Mouse (Mus musculus) spleen, adult 2 months (tissue): ENCODE data around the gene Myh8. TPM values are rescaled to one million over a fixed set of nuclear protein-coding genes. Genes with fewer than 3 reads are reported as not detected.
A peak's percentile ranks its signal among the peaks of the same experiment; 100 is the strongest.

ENCODE experiments used
- DNase-seq, 2 experiments: peaks; one replicate each; pipeline versions ENCODE4 v3.0.0 to v3.0.0-alpha.2; 2012 to 2021; ENCODE audit warnings: low spot score in 2 of 2, low read depth in 1 of 2
- H3K27ac ChIP-seq: fragments of 200-500 bp; 2 replicates; pipeline ENCODE4 v1.5.1; 2012; ENCODE audit warnings: low read length, inconsistent platforms; ENCODE audit not compliant: insufficient read depth
- H3K27me3 ChIP-seq: fragments of 200-500 bp; 2 replicates; pipeline ENCODE4 v1.6.1; 2012; ENCODE audit warnings: mild to moderate bottlenecking, moderate library complexity, low read length, inconsistent platforms; ENCODE audit not compliant: control insufficient read depth, insufficient read depth
- H3K36me3 ChIP-seq: fragments of 200-500 bp; 2 replicates; pipeline ENCODE4 v1.6.1; 2012; ENCODE audit warnings: mild to moderate bottlenecking, low read length, inconsistent platforms; ENCODE audit not compliant: control insufficient read depth, insufficient read depth
- H3K4me1 ChIP-seq: fragments of 200-500 bp; 2 replicates; pipeline ENCODE4 v1.6.1; 2011; ENCODE audit warnings: inconsistent platforms; ENCODE audit not compliant: control insufficient read depth, insufficient read depth, insufficient read length
- H3K4me3 ChIP-seq: fragments of 200-500 bp; 2 replicates; pipeline ENCODE4 v1.5.1; 2011; ENCODE audit warnings: mild to moderate bottlenecking, inconsistent platforms; ENCODE audit not compliant: insufficient read depth, insufficient read length; ENCODE audit errors: extremely low read depth
- CTCF ChIP-seq: fragments of 200-500 bp; IDR thresholded peaks from 2 replicates; pipeline ENCODE4 v1.5.1; 2011; ENCODE audit warnings: mild to moderate bottlenecking, inconsistent platforms; ENCODE audit not compliant: insufficient read depth, insufficient read length, insufficient replicate concordance; ENCODE audit errors: extremely low read depth
- POLR2A ChIP-seq: fragments of 200-500 bp; IDR thresholded peaks from 2 replicates; pipeline ENCODE4 v1.6.1; 2011; ENCODE audit warnings: low read depth, low read length, inconsistent platforms
- WGBS: fragments of 180-500 bp; shearing (Covaris S2); methylation state at CpG from one replicate; pipeline ENCODE4 v1.1.7; 2018; 5-methylcytosine and 5-hydroxymethylcytosine counted together
- polyA plus RNA-seq: library from polyadenylated mRNA; depleted of rRNA; stranded (reverse); fragments of >200 nt; gene quantifications from 2 replicates; pipeline ENCODE4 v1.2.3, GENCODE M21; 2012

Myh8 gene
- polyA plus RNA-seq, 1 experiment = 0.06 TPM

GRCm38 (mm10) chr11:67321358-67321757 is 44.4 kb downstream of the Myh8 start, which contains the start of gene Myh13:
Gene Myh13 (plus strand): TSS chr11:67321658.
- DNase-seq = no peak
- WGBS = 82% methylated on average over 7 of the region's 7 CpGs
- TF ChIP-seq POLR2A (no peak), CTCF (no peak)
- Histone ChIP-seq H3K4me3 (no peak within 1 kb of the TSS), H3K27me3 (no peaks in the 10 kb centered on the region), H3K36me3 (no peaks in the 10 kb centered on the region), H3K4me1 (no peaks in the 10 kb centered on the region), H3K27ac (no peak within 1 kb of the TSS)

- DNase-seq = no peak
- Histone ChIP-seq H3K27me3 (no peaks in the 10 kb centered on the region), H3K4me3 (no peak overlapping the region), H3K36me3 (no peaks in the 10 kb centered on the region), H3K27ac (no peak overlapping the region), H3K4me1 (no peaks in the 10 kb centered on the region)
- no peak for TF ChIP-seq POLR2A
- no peak for TF ChIP-seq CTCF
- 83% methylated on average over 2 of the region's 2 CpGs for WGBS
Measured at GRCm38 (mm10) chr11:67326536-67326935, 49.6 kb downstream of the Myh8 start.

- DNase-seq = no peak
- TF ChIP-seq CTCF (no peak), POLR2A (no peak)
- Histone ChIP-seq H3K4me3 (no peak overlapping the region), H3K36me3 (no peaks in the 10 kb centered on the region), H3K4me1 (no peaks in the 10 kb centered on the region), H3K27me3 (no peaks in the 10 kb centered on the region), H3K27ac (no peak overlapping the region)
- 46% methylated on average over 3 of the region's 3 CpGs for WGBS
Measured at GRCm38 (mm10) chr11:67344556-67344955, 67.6 kb downstream of the Myh8 start.

- H3K4me1 ChIP-seq = no peaks in the 10 kb centered on the region
- TF ChIP-seq CTCF (no peak), POLR2A (no peak)
- H3K36me3 ChIP-seq = no peaks in the 10 kb centered on the region
- DNase-seq = no peak
- WGBS = 53% methylated on average over 2 of the region's 2 CpGs
- no peak overlapping the region for H3K4me3 ChIP-seq
- no peaks in the 10 kb centered on the region for H3K27me3 ChIP-seq
- H3K27ac ChIP-seq = no peak overlapping the region
Measured at GRCm38 (mm10) chr11:67345186-67345855, 68.4 kb downstream of the Myh8 start.

- DNase-seq = no peak
- Histone ChIP-seq H3K4me1 (no peaks in the 10 kb centered on the region), H3K36me3 (no peaks in the 10 kb centered on the region), H3K27ac (no peak overlapping the region), H3K27me3 (no peaks in the 10 kb centered on the region), H3K4me3 (no peak overlapping the region)
- no peak for TF ChIP-seq CTCF
- no peak for TF ChIP-seq POLR2A
Measured at GRCm38 (mm10) chr11:67345856-67346236, 68.9 kb downstream of the Myh8 start.

- Histone ChIP-seq H3K4me1 (no peaks in the 10 kb centered on the region), H3K27ac (no peak overlapping the region), H3K36me3 (no peaks in the 10 kb centered on the region), H3K27me3 (no peaks in the 10 kb centered on the region), H3K4me3 (no peak overlapping the region)
- TF ChIP-seq POLR2A = no peak
- peak; percentile 40; the same call in 1 of the 2 replicates for TF ChIP-seq CTCF
- DNase-seq = peak in 1 of 2 experiments; percentile 32
- WGBS = 59% methylated on average over 14 of the region's 14 CpGs
Measured at GRCm38 (mm10) chr11:67350153-67350768, 73.3 kb downstream of the Myh8 start.

GRCm38 (mm10) chr11:67353011-67353410 is 76.1 kb downstream of the Myh8 start:
- whole genome bisulfite sequencing = 49% methylated on average over 4 of the region's 4 CpGs
- Histone ChIP-seq H3K4me1 (no peaks in the 10 kb centered on the region), H3K27me3 (no peaks in the 10 kb centered on the region), H3K27ac (no peak overlapping the region), H3K36me3 (no peaks in the 10 kb centered on the region), H3K4me3 (no peak overlapping the region)
- no peak for TF ChIP-seq CTCF
- TF ChIP-seq POLR2A = no peak
- DNase-seq = no peak
